Mouse (Mus musculus) liver, embryonic 16.5 days (tissue): ENCODE measurements at regions not wholly inside any gene's neighbourhood (a gene's known extent, or its start where the extent isn't known, plus 50 kb on each side); places are given as distances from the start of the nearest gene placed in this dataset.

Experiments used
- ATAC-seq: fragments of 200-750 bp; cut with Nextera tagmentation; 2 replicates; pipeline ENCODE4 v1.8.0; 2017; ENCODE audit warnings: low read depth, mild to moderate bottlenecking, moderate number of reproducible peaks, moderate library complexity
- H3K27ac ChIP-seq: fragments of 300-500 bp; sonication (generic); 2 replicates; pipeline ENCODE4 v1.5.1; 2014; ENCODE audit warnings: mild to moderate bottlenecking, low read length
- H3K27me3 ChIP-seq: fragments of 300-500 bp; sonication (generic); 2 replicates; pipeline ENCODE4 v1.6.1; 2014; ENCODE audit warnings: low read depth, low read length, mixed read lengths; ENCODE audit not compliant: control insufficient read depth, insufficient read depth
- H3K36me3 ChIP-seq: fragments of 300-500 bp; sonication (generic); 2 replicates; pipeline ENCODE4 v1.6.1; 2014; ENCODE audit warnings: mild to moderate bottlenecking; ENCODE audit not compliant: control insufficient read depth, insufficient read depth
- H3K4me1 ChIP-seq: fragments of 300-500 bp; sonication (generic); 2 replicates; pipeline ENCODE4 v1.6.1; 2014; ENCODE audit warnings: low read depth, low read length, mixed read lengths; ENCODE audit not compliant: control insufficient read depth
- H3K4me2 ChIP-seq: fragments of 300-500 bp; sonication (generic); 2 replicates; pipeline ENCODE4 v1.6.1; 2014; ENCODE audit warnings: low read depth, low read length, mixed read lengths
- H3K4me3 ChIP-seq: fragments of 300-500 bp; sonication (generic); 2 replicates; pipeline ENCODE4 v1.5.1; 2014; ENCODE audit warnings: low read depth, mild to moderate bottlenecking, low read length
- H3K9ac ChIP-seq: fragments of 300-500 bp; sonication (generic); 2 replicates; pipeline ENCODE4 v1.6.1; 2014; ENCODE audit warnings: low read depth, low read length
- H3K9me3 ChIP-seq: fragments of 300-500 bp; sonication (generic); replicated peaks from 2 replicates; pipeline ENCODE4 v1.6.1; 2016; ENCODE audit warnings: low read length; ENCODE audit not compliant: control insufficient read depth
- WGBS: fragments of 180-500 bp; shearing (Covaris S2); extraction: QIAGEN DNeasy Blood & Tissue Kit; methylation state at CpG from one replicate; pipeline ENCODE4 v1.1.7; 2014; ENCODE audit not compliant: insufficient replicate concordance; 5-methylcytosine and 5-hydroxymethylcytosine counted together

GRCm38 (mm10) chr12:28922236-28922635, 170.6 kb downstream of the Eipr1 start:
- no peak overlapping the region for H3K9ac ChIP-seq
- ATAC-seq, result no peak
- H3K9me3 ChIP-seq, result no peaks in the 10 kb centered on the region
- H3K4me2 ChIP-seq, result no peak overlapping the region
- no peak overlapping the region for H3K4me3 ChIP-seq
- no peaks in the 10 kb centered on the region for H3K36me3 ChIP-seq
- no peaks in the 10 kb centered on the region for H3K27me3 ChIP-seq
- no peak overlapping the region for H3K27ac ChIP-seq
- WGBS, result 58% methylated on average over 2 of the region's 2 CpGs
- no peaks in the 10 kb centered on the region for H3K4me1 ChIP-seq

DNA sequence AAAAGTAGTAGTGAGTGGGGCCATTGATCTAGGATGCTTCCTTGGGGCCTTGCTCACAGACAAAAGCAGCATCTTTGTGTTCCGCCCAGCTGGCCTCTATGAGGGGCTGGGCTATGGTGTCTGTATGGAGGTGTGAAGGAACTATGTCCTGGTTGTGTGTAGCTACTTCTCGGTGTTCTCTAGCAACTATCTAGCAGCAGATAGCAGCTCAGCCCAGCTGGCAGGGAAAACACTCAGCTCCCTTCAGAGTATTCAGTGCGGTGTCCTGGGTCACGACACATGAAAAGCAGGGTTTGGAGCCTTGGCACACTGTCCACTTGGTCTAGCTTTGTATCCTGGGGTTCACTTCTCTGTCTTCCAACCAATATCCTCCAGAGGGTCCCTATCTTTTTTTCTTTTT, 173.6 kb downstream of the Eipr1 start:
- Histone ChIP-seq H3K4me3 (no peak overlapping the region), H3K27ac (no peak overlapping the region), H3K27me3 (no peaks in the 10 kb centered on the region), H3K9ac (no peak overlapping the region), H3K4me2 (no peak overlapping the region), H3K9me3 (no peaks in the 10 kb centered on the region), H3K36me3 (no peaks in the 10 kb centered on the region), H3K4me1 (no peaks in the 10 kb centered on the region)
- 63% methylated on average over 4 of the region's 4 CpGs for WGBS
- ATAC-seq, result no peak

DNA sequence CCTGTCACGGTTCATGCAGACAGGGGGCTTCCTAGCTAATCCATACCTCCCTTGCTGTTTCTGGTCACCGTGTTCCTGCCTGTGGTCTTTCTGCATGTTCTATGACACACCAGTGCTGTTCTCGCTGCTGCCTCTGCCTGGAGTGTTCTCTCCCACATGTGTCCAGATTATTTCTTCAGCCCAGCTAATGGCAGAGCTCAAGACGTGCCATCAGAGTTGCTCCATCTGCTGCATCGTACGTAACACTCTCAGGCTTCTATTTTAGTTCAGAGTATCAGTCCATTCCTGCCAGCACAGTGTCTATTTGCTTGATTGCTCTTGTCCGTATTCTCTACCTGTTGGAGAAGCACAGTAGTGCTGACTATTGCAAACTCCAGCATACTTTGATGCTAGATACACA, 188.3 kb downstream of the Eipr1 start:
- no peaks in the 10 kb centered on the region for H3K36me3 ChIP-seq
- H3K27me3 ChIP-seq, result no peaks in the 10 kb centered on the region
- no peak overlapping the region for H3K27ac ChIP-seq
- no peaks in the 10 kb centered on the region for H3K9me3 ChIP-seq
- ATAC-seq, result no peak
- H3K4me3 ChIP-seq, result no peak overlapping the region
- 60% methylated on average over 7 of the region's 7 CpGs for WGBS
- no peaks in the 10 kb centered on the region for H3K4me1 ChIP-seq
- H3K4me2 ChIP-seq, result no peak overlapping the region
- H3K9ac ChIP-seq, result no peak overlapping the region

DNA sequence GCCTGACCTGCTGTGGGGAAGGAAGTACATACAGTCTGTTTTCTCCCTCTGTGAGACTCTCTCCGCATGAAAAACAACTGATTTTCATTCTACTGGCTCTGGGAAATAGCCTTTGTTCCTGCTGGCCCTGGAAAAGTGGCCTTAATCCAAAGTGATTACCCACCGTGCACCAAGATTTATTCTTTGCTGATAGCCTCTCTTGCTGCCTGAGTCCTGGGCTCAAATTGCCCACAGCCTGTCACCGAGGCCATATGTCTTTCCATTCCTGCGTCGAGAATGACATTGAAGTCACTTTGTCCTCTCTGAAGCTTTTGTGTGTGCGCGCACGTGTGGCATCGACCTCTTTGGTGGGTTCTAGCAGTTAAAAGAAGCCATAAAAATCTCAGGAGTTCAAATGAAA, 197.3 kb downstream of the Eipr1 start:
- no peaks in the 10 kb centered on the region for H3K4me1 ChIP-seq
- H3K4me2 ChIP-seq, result no peak overlapping the region
- no peaks in the 10 kb centered on the region for H3K27me3 ChIP-seq
- no peak for ATAC-seq
- no peak overlapping the region for H3K9ac ChIP-seq
- H3K9me3 ChIP-seq, result no peaks in the 10 kb centered on the region
- WGBS, result 62% methylated on average over 9 of the region's 9 CpGs
- no peak overlapping the region for H3K4me3 ChIP-seq
- no peak overlapping the region for H3K27ac ChIP-seq
- no peaks in the 10 kb centered on the region for H3K36me3 ChIP-seq

DNA sequence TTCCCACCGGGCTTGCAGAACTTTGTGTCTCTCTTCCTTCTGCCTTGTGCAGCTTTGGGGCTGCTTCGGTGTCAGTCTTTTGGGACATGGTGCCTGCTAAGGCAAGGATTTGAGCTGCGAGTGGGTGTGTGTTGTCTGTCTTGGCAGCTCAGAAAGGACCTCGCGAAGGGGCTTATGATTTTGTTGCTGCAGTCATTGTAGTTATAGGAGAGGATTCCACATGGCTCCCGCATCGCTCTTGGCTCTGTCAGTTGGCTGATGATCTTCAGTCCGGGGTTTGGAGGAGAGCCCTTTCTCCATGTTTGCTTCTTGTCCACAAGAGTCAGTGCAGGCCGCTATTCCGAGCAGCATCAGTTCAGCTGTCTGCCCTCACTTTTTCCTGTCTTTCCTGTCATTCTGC, 197.7 kb downstream of the Eipr1 start:
- Histone ChIP-seq H3K36me3 (no peaks in the 10 kb centered on the region), H3K27ac (no peak overlapping the region), H3K27me3 (no peaks in the 10 kb centered on the region), H3K4me1 (no peaks in the 10 kb centered on the region), H3K9ac (no peak overlapping the region), H3K4me3 (no peak overlapping the region), H3K4me2 (no peak overlapping the region), H3K9me3 (no peaks in the 10 kb centered on the region)
- no peak for ATAC-seq
- WGBS, result 67% methylated on average over 10 of the region's 10 CpGs

GRCm38 (mm10) chr12:28957155-28957554, 205.6 kb downstream of the Eipr1 start:
- Histone ChIP-seq H3K36me3 (no peaks in the 10 kb centered on the region), H3K27me3 (no peaks in the 10 kb centered on the region), H3K4me1 (no peaks in the 10 kb centered on the region), H3K4me3 (no peak overlapping the region), H3K9ac (no peak overlapping the region), H3K27ac (no peak overlapping the region), H3K9me3 (no peaks in the 10 kb centered on the region), H3K4me2 (no peak overlapping the region)
- WGBS, result 55% methylated on average over 1 of the region's 1 CpGs
- no peak for ATAC-seq

DNA sequence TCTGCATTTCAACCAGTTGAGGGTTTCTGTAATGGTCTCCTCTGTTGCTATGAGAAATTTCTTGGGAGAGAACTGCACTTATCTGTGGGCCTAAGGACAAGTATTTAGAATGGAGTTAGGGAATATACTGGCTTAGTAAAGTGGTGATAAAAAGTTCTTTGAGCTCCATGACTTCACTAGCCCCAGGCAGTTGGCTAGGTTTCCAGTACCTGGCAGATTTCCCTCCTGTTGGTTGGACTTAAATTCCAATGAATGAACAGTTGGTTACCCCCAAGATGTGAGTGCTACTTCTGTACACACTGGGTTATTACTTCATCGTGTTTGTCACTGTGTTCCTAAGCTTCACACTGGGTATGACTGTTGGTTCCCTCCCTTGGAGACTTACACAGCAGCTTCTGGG, 207.1 kb downstream of the Eipr1 start:
- H3K4me1 ChIP-seq, result no peaks in the 10 kb centered on the region
- 44% methylated on average over 1 of the region's 1 CpGs for WGBS
- no peak overlapping the region for H3K27ac ChIP-seq
- no peak overlapping the region for H3K4me3 ChIP-seq
- no peak for ATAC-seq
- H3K27me3 ChIP-seq, result no peaks in the 10 kb centered on the region
- H3K9me3 ChIP-seq, result no peaks in the 10 kb centered on the region
- no peak overlapping the region for H3K4me2 ChIP-seq
- no peaks in the 10 kb centered on the region for H3K36me3 ChIP-seq
- no peak overlapping the region for H3K9ac ChIP-seq

- 40% methylated on average over 2 of the region's 2 CpGs for WGBS
- Histone ChIP-seq H3K4me3 (no peak overlapping the region), H3K27ac (no peak overlapping the region), H3K4me1 (no peaks in the 10 kb centered on the region), H3K36me3 (no peaks in the 10 kb centered on the region), H3K27me3 (no peaks in the 10 kb centered on the region), H3K9me3 (no peaks in the 10 kb centered on the region), H3K9ac (no peak overlapping the region), H3K4me2 (no peak overlapping the region)
- no peak for ATAC-seq
Measured at GRCm38 (mm10) chr12:28969671-28970379, 218.2 kb downstream of the Eipr1 start.

GRCm38 (mm10) chr12:28974571-28975041, 223.0 kb downstream of the Eipr1 start:
- no peak overlapping the region for H3K4me2 ChIP-seq

More at GRCm38 (mm10) chr12:28974571-28975041, 223.0 kb downstream of the Eipr1 start:
- no peak overlapping the region for H3K9ac ChIP-seq
- H3K27me3 ChIP-seq, result no peaks in the 10 kb centered on the region
- H3K4me3 ChIP-seq, result no peak overlapping the region
- no peaks in the 10 kb centered on the region for H3K36me3 ChIP-seq
- WGBS, result 57% methylated on average over 6 of the region's 6 CpGs
- no peaks in the 10 kb centered on the region for H3K4me1 ChIP-seq
- no peak overlapping the region for H3K27ac ChIP-seq
- ATAC-seq, result no peak
- H3K9me3 ChIP-seq, result no peaks in the 10 kb centered on the region
